In the genomic region with DNA sequence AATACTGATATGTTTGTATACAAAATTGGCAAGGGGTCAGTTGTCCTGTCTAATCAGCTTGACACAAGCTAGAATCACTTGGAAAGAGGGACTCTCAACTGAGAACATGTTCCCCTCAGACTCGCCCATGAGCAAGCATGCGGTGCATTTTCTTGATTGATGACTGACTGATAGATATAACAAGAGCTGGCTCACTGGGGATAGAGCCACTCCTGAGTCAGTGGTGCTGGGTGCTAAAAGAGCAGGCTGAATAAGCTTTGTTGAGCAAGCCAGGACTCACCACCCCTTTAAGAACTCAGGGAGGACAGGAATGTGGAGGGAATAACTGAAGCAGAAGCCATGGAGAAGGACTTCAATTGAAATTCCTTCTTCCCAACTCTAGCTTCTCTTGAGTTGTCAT, we compare ENCODE assay signal across 16 mouse cellular contexts.
"Had no signal": no experiment of that assay in that cellular context is flagged by ENCODE, and none has a peak within 500 bp of the region (broad histone marks: within the 10 kb centered on the region; RNA-seq: fewer than 3 reads in every experiment).

No protein-coding gene starts in this region.

- H3K27ac ChIP-seq: neural tube, embryonic 13.5 days; neural tube, embryonic 15.5 days; stomach, embryonic 15.5 days; stomach, postnatal 0 days had no signal

- H3K9me3 ChIP-seq: neural tube, embryonic 15.5 days; stomach, embryonic 15.5 days had no signal

- H3K4me2 ChIP-seq: neural tube, embryonic 13.5 days; neural tube, embryonic 15.5 days; stomach, embryonic 15.5 days had no signal

- H3K36me3 ChIP-seq: neural tube, embryonic 13.5 days; neural tube, embryonic 15.5 days; stomach, embryonic 15.5 days had no signal

- H3K4me3 ChIP-seq: neural tube, embryonic 13.5 days; neural tube, embryonic 15.5 days; stomach, embryonic 15.5 days had no signal

- DNase-seq: retina, postnatal 1 day; right cerebral cortex, adult 18-20 months; right cerebral cortex, postnatal 14 days; right cerebral cortex, postnatal 25 days; right cerebral cortex, postnatal 4 days; spleen, adult 18-20 months; thymus, adult 18-20 months; thymus, adult 2 months; thymus, postnatal 14 days; thymus, postnatal 25 days; thymus, postnatal 36 days; thymus, postnatal 4 days had no signal

- H3K4me1 ChIP-seq: stomach, embryonic 15.5 days had no signal

- H3K9ac ChIP-seq: neural tube, embryonic 13.5 days; neural tube, embryonic 15.5 days; stomach, embryonic 15.5 days had no signal
